Mouse (Mus musculus): ENCODE data around the gene Olfr1240. TPM values are rescaled to one million over a fixed set of nuclear protein-coding genes. Genes with fewer than 3 reads are reported as not detected.

Olfr1240 gene
- total RNA-seq (2021), result not detected

DNA sequence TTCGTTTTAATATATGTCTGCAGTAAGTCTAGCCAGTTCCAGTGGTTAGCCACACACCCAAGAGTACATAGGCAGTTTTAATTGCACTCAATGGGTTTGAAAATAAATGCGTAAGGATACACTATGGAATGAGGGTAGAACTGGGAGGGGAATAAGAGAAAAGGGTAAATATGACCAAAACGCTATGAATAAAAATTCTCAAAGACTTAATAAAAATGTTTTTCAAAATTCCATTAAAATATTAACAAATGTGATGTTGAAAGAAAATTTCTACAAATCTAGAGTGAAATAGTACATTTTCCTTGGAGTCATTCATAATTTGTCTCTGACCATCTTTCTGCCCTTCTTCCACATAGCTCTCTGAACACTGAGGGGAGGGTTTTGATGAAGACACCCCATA is at the start of gene Olfr1240:
Gene Olfr1240 (minus strand): TSS at position 101 of the 400 bp plus-strand sequence.
- no peak for DNase-seq
- intact Hi-C loops (cut with DNase I), result no loop called here

DNA sequence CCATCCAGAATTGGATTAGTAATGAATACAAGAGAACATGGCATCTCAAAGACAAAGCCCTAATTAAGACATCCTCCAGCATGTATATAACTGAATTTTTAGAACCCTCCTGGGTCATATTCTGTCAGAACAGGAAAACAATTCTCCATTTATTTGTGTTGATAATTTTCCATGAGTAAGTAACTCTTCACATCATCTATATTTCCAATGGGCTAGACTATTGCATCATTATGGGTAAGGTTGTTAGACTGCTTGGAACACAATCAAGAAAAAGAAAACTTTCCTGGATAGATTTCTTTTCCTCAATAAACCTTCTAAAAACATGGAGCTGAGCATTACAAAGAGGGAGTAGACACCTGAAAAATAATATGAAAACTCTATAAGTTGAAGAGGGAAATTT is 44.2 kb upstream of the Olfr1240 start, which contains the start of gene Olfr1241:
Gene Olfr1241 (minus strand): TSS at position 101 of the 400 bp plus-strand sequence.
- DNase-seq, result no peak
- intact Hi-C loops (cut with DNase I), result no loop called here

DNA sequence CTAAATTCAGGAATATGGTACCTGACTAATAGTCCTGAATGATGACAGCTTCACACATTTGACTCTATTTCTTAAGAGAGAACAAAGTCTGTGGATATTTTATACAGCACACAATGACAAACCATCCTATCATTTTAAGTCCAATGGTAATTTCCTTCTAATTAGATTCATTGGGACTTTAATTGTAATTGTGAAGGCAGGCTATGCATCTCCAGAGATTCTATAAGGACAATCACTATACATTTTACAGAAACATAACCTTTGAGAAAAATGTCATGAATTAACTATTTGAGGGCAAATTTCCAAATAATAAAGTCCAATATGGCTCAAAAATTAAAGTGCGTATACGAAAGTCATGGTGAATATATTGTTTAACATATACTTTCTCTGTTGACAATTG is 22.5 kb downstream of the Olfr1240 start, which contains the start of gene Olfr1239:
Gene Olfr1239 (minus strand): TSS at position 101 of the 400 bp plus-strand sequence.
- intact Hi-C loops (cut with DNase I), result no loop called here
- no peak for DNase-seq

DNA sequence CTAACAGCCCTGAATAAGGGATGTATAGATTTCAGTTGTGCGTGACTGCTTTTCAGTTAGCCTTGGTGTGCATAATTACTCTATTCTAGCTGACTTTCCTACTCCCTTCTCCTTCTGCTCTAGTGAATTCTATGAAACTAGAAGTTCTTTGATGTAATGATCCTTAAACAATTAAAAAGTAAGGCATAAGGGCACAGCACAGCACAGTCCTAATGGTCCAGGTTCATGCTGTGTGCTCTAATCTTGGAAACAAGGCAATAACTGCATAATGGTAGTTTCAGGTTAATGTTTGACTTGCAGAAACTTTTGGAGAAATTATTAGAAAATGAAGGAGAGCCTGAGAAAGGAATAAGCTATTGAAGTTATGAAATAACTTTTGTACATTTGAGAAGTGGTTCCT is 28.2 kb downstream of the Olfr1240 start:
- intact Hi-C loops (cut with DNase I), result no loop called here
- DNase-seq, result no peak

DNA sequence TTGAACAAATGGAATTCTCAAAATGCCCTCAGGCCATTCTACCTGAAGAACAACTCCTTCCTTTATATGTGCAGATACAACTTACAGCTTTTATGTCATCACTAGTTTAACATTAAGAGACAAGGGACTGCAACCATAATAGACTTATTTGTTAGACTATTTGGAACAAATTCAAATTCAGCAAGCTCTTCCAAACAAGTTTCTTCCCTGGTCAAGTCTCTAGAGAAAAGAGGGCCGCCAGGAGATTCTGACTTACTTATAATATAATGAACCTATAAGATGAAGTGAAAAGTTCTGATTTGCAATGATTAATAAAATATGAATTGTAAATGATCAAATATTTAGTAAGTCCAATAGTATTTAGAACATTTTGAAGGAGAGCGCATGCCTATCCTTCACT is 33.2 kb downstream of the Olfr1240 start, which contains the start of gene Olfr1238:
Gene Olfr1238 (minus strand): TSS at position 101 of the 400 bp plus-strand sequence.
- no peak for DNase-seq
- intact Hi-C loops (cut with DNase I), result no loop called here

DNA sequence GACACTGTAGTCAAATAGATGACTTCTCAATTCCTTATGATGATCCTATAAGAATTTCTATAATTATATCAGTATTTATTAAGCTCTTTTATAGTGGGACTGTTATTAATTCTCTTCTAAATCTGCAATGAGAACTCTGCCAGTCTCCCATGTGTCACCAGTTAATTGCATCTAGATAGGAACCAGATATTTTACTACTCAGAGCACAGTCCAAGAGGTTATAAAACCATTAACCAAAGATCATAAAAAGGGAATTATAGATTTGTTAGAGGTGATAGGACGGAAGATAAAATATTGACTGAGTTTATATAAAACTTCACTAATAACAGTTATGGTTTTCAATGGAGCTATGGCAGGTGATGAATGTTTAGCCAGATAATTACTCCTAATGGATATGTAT is 41.9 kb downstream of the Olfr1240 start:
- intact Hi-C loops (cut with DNase I), result no loop called here
- no peak for DNase-seq

Other genes starting within 250 kb of the Olfr1240 start
- not detected for gene Olfr1226, start 243.0 kb downstream of the Olfr1240 start, total RNA-seq (2021)
- not detected for gene Olfr1228, start 188.9 kb downstream of the Olfr1240 start, total RNA-seq (2021)
- gene Olfr1229, start 155.0 kb downstream of the Olfr1240 start, total RNA-seq (2021), result not detected
- gene Olfr1230, start 145.7 kb downstream of the Olfr1240 start, total RNA-seq (2021), result not detected
- gene Olfr1231, start 135.9 kb downstream of the Olfr1240 start, total RNA-seq (2021), result not detected
- not detected for gene Olfr1232, start 113.3 kb downstream of the Olfr1240 start, total RNA-seq (2021)
- not detected for gene Olfr1233, start 100.6 kb downstream of the Olfr1240 start, total RNA-seq (2021)
- not detected for gene Olfr1234, start 78.1 kb downstream of the Olfr1240 start, total RNA-seq (2021)
- not detected for gene Olfr1238, start 33.3 kb downstream of the Olfr1240 start, total RNA-seq (2021)
- gene Olfr1239, start 22.6 kb downstream of the Olfr1240 start, total RNA-seq (2021), result not detected
- not detected for gene Olfr1241, start 44.1 kb upstream of the Olfr1240 start, total RNA-seq (2021)
- gene Olfr1242, start 55.3 kb upstream of the Olfr1240 start, total RNA-seq (2021), result not detected
- not detected for gene Olfr1243, start 88.5 kb upstream of the Olfr1240 start, total RNA-seq (2021)
- not detected for gene Olfr1245, start 135.4 kb upstream of the Olfr1240 start, total RNA-seq (2021)
- not detected for gene Olfr1246, start 150.2 kb upstream of the Olfr1240 start, total RNA-seq (2021)
- gene Olfr1247, start 171.1 kb upstream of the Olfr1240 start, total RNA-seq (2021), result under 1 TPM in 1 of 2 experiments, not detected in 1; 0.03 TPM
- not detected for gene Olfr1248, start 175.2 kb upstream of the Olfr1240 start, total RNA-seq (2021)
- gene Olfr1249, start 192.0 kb upstream of the Olfr1240 start, total RNA-seq (2021), result not detected
- not detected for gene Olfr1250, start 218.5 kb upstream of the Olfr1240 start, total RNA-seq (2021)
- not detected for gene Olfr1251, start 228.9 kb upstream of the Olfr1240 start, total RNA-seq (2021)

Data from heart, postnatal 36 days (tissue).